Mouse (Mus musculus): Measurements from ENCODE around the gene Tnfsfm13. TPM values are rescaled to one million over a fixed set of nuclear protein-coding genes. Genes with fewer than 3 reads are reported as not detected.
"Not testable (repeated sequence)": the region's sequence is repeated elsewhere in the genome, so short reads cannot be mapped to it uniquely, and the experiment has no call there.

Gene Tnfsfm13
- 43.9 and 59.4 TPM in 2 replicates for polyA plus RNA-seq (2012; ENCODE audit: insufficient read depth, insufficient read length, missing spikeins)

- Histone ChIP-seq H3K27ac (ENCODE audit: insufficient read depth, low read depth, low read length) (peak within 1 kb of the TSS; percentile 62), H3K4me1 (ENCODE audit: control insufficient read depth, insufficient read depth, low read length) (peaks cover 33% of the 10 kb centered on the region), H3K4me3 (ENCODE audit: insufficient read depth, low read length) (peak within 1 kb of the TSS; percentile 30)
- TF ChIP-seq POLR2A (IDR thresholded peaks at IDR 0.05; ENCODE audit: borderline replicate concordance, low read depth, low read length) (no peak), CTCF (IDR thresholded peaks at IDR 0.05; ENCODE audit: low read depth, low read length) (no peak)
Measured at GRCm38 (mm10) chr11:69695361-69696181, at the start of gene Tnfsfm13, which contains the start of gene Tnfsf12. TSS of gene Tnfsfm13 (minus strand) at chr11:69696098. TSS of gene Tnfsf12 (minus strand) at chr11:69695849.

GRCm38 (mm10) chr11:69731408-69731807 is 35.5 kb upstream of the Tnfsfm13 start:
- H3K4me3 ChIP-seq (ENCODE audit: insufficient read depth, low read length); H3K27ac ChIP-seq (ENCODE audit: insufficient read depth, low read depth, low read length): not testable (repeated sequence)

GRCm38 (mm10) chr11:69729063-69729462 is 33.2 kb upstream of the Tnfsfm13 start:
- Histone ChIP-seq H3K4me1 (ENCODE audit: control insufficient read depth, insufficient read depth, low read length) (peaks cover 3% of the 10 kb centered on the region; the same call in 1 of the 2 replicates), H3K4me3 (ENCODE audit: insufficient read depth, low read length) (no peak overlapping the region), H3K27ac (ENCODE audit: insufficient read depth, low read depth, low read length) (no peak overlapping the region)
- TF ChIP-seq CTCF (IDR thresholded peaks at IDR 0.05; ENCODE audit: low read depth, low read length) (no peak), POLR2A (IDR thresholded peaks at IDR 0.05; ENCODE audit: borderline replicate concordance, low read depth, low read length) (no peak)

More at GRCm38 (mm10) chr11:69731408-69731807, 35.5 kb upstream of the Tnfsfm13 start:
- not testable (repeated sequence) for H3K4me1 ChIP-seq (ENCODE audit: control insufficient read depth, insufficient read depth, low read length)

- TF ChIP-seq POLR2A (IDR thresholded peaks at IDR 0.05; ENCODE audit: borderline replicate concordance, low read depth, low read length) (no peak), CTCF (IDR thresholded peaks at IDR 0.05; ENCODE audit: low read depth, low read length) (no peak)
- H3K4me3 ChIP-seq (ENCODE audit: insufficient read depth, low read length): no peak overlapping the region
- no peak overlapping the region for H3K27ac ChIP-seq (ENCODE audit: insufficient read depth, low read depth, low read length)
- peaks cover 3% of the 10 kb centered on the region; the same call in 1 of the 2 replicates for H3K4me1 ChIP-seq (ENCODE audit: control insufficient read depth, insufficient read depth, low read length)
Measured at GRCm38 (mm10) chr11:69725951-69726350, 30.1 kb upstream of the Tnfsfm13 start.

- TF ChIP-seq CTCF (IDR thresholded peaks at IDR 0.05; ENCODE audit: low read depth, low read length): no peak
- TF ChIP-seq POLR2A (IDR thresholded peaks at IDR 0.05; ENCODE audit: borderline replicate concordance, low read depth, low read length): no peak
- Histone ChIP-seq H3K27ac (ENCODE audit: insufficient read depth, low read depth, low read length) (no peak overlapping the region), H3K4me1 (ENCODE audit: control insufficient read depth, insufficient read depth, low read length) (peaks cover 3% of the 10 kb centered on the region; the same call in 1 of the 2 replicates), H3K4me3 (ENCODE audit: insufficient read depth, low read length) (no peak overlapping the region)
Measured at GRCm38 (mm10) chr11:69723074-69723473, 27.2 kb upstream of the Tnfsfm13 start.

GRCm38 (mm10) chr11:69720852-69721251 is 25.0 kb upstream of the Tnfsfm13 start:
- Histone ChIP-seq H3K4me3 (ENCODE audit: insufficient read depth, low read length) (no peak overlapping the region), H3K27ac (ENCODE audit: insufficient read depth, low read depth, low read length) (no peak overlapping the region), H3K4me1 (ENCODE audit: control insufficient read depth, insufficient read depth, low read length) (peaks cover 3% of the 10 kb centered on the region; the same call in 1 of the 2 replicates)
- no peak for TF ChIP-seq POLR2A (IDR thresholded peaks at IDR 0.05; ENCODE audit: borderline replicate concordance, low read depth, low read length)
- no peak for TF ChIP-seq CTCF (IDR thresholded peaks at IDR 0.05; ENCODE audit: low read depth, low read length)

- peaks cover 3% of the 10 kb centered on the region; the same call in 1 of the 2 replicates for H3K4me1 ChIP-seq (ENCODE audit: control insufficient read depth, insufficient read depth, low read length)
- H3K27ac ChIP-seq (ENCODE audit: insufficient read depth, low read depth, low read length): no peak overlapping the region
- H3K4me3 ChIP-seq (ENCODE audit: insufficient read depth, low read length): no peak overlapping the region
- 0 out of 2 replicates have a peak, but pooled peaks have one; percentile 15 for TF ChIP-seq CTCF (IDR thresholded peaks at IDR 0.05; ENCODE audit: low read depth, low read length)
- TF ChIP-seq POLR2A (IDR thresholded peaks at IDR 0.05; ENCODE audit: borderline replicate concordance, low read depth, low read length): no peak
Measured at GRCm38 (mm10) chr11:69719423-69719822, 23.5 kb upstream of the Tnfsfm13 start.

GRCm38 (mm10) chr11:69718661-69719060 is 22.8 kb upstream of the Tnfsfm13 start:
- Histone ChIP-seq H3K4me3 (ENCODE audit: insufficient read depth, low read length) (no peak overlapping the region), H3K27ac (ENCODE audit: insufficient read depth, low read depth, low read length) (no peak overlapping the region), H3K4me1 (ENCODE audit: control insufficient read depth, insufficient read depth, low read length) (no peaks in the 10 kb centered on the region)
- TF ChIP-seq POLR2A (IDR thresholded peaks at IDR 0.05; ENCODE audit: borderline replicate concordance, low read depth, low read length) (no peak), CTCF (IDR thresholded peaks at IDR 0.05; ENCODE audit: low read depth, low read length) (no peak)

GRCm38 (mm10) chr11:69716953-69717352 is 21.1 kb upstream of the Tnfsfm13 start:
- H3K27ac ChIP-seq (ENCODE audit: insufficient read depth, low read depth, low read length): no peak overlapping the region
- H3K4me3 ChIP-seq (ENCODE audit: insufficient read depth, low read length): no peak overlapping the region
- TF ChIP-seq CTCF (IDR thresholded peaks at IDR 0.05; ENCODE audit: low read depth, low read length): no peak
- no peak for TF ChIP-seq POLR2A (IDR thresholded peaks at IDR 0.05; ENCODE audit: borderline replicate concordance, low read depth, low read length)
- H3K4me1 ChIP-seq (ENCODE audit: control insufficient read depth, insufficient read depth, low read length): no peaks in the 10 kb centered on the region

- Histone ChIP-seq H3K4me1 (ENCODE audit: control insufficient read depth, insufficient read depth, low read length) (no peaks in the 10 kb centered on the region), H3K27ac (ENCODE audit: insufficient read depth, low read depth, low read length) (no peak overlapping the region), H3K4me3 (ENCODE audit: insufficient read depth, low read length) (no peak overlapping the region)
- TF ChIP-seq POLR2A (IDR thresholded peaks at IDR 0.05; ENCODE audit: borderline replicate concordance, low read depth, low read length) (no peak), CTCF (IDR thresholded peaks at IDR 0.05; ENCODE audit: low read depth, low read length) (no peak)
Measured at GRCm38 (mm10) chr11:69715929-69716328, 20.0 kb upstream of the Tnfsfm13 start.
